Mouse (Mus musculus) kidney, postnatal 0 days (tissue): Measurements from ENCODE around the gene Ap2a2. TPM values are rescaled to one million over a fixed set of nuclear protein-coding genes. Genes with fewer than 3 reads are reported as not detected.

ENCODE experiments used
- ATAC-seq: fragments of 200-750 bp; cut with Nextera tagmentation; replicated peaks from 2 replicates; pipeline ENCODE4 v1.8.0; 2017; ENCODE audit warnings: low read depth, moderate number of reproducible peaks, moderate TSS enrichment, moderate library complexity; ENCODE audit not compliant: low FRiP score
- DNase-seq: peaks from one replicate; pipeline ENCODE4 v3.0.0-alpha.2; 2016; ENCODE audit warnings: low spot score
- H3K27ac ChIP-seq: fragments of 300-500 bp; sonication (generic); 2 replicates; pipeline ENCODE4 v1.5.1; 2014; ENCODE audit warnings: mild to moderate bottlenecking
- H3K27me3 ChIP-seq: fragments of 300-500 bp; sonication (generic); 2 replicates; pipeline ENCODE4 v1.6.1; 2014; ENCODE audit warnings: low read length, mixed read lengths; ENCODE audit not compliant: insufficient read depth
- H3K36me3 ChIP-seq: fragments of 300-500 bp; sonication (generic); 2 replicates; pipeline ENCODE4 v1.6.1; 2014; ENCODE audit warnings: low read length, mixed read lengths; ENCODE audit not compliant: insufficient read depth
- H3K4me1 ChIP-seq: fragments of 300-500 bp; sonication (generic); replicated peaks from 2 replicates; pipeline ENCODE4 v1.6.1; 2014; ENCODE audit warnings: antibody characterized with exemption, low read length, mixed read lengths; ENCODE audit not compliant: insufficient read depth
- H3K4me2 ChIP-seq: fragments of 300-500 bp; sonication (generic); 2 replicates; pipeline ENCODE4 v1.6.1; 2014; ENCODE audit warnings: mild to moderate bottlenecking, low read length, moderate library complexity, mixed read lengths
- H3K4me3 ChIP-seq: fragments of 300-500 bp; sonication (generic); replicated peaks from 2 replicates; pipeline ENCODE4 v1.5.1; 2014; ENCODE audit warnings: low read depth, low read length
- H3K9ac ChIP-seq: fragments of 300-500 bp; sonication (generic); 2 replicates; pipeline ENCODE4 v1.6.1; 2014; ENCODE audit warnings: low read depth, low read length
- H3K9me3 ChIP-seq: fragments of 300-500 bp; sonication (generic); replicated peaks from 2 replicates; pipeline ENCODE4 v1.6.1; 2016; ENCODE audit warnings: low read length, inconsistent platforms, mixed read lengths
- CTCF ChIP-seq: IDR thresholded peaks from 2 replicates; pipeline ENCODE4 v1.5.1; 2016; ENCODE audit warnings: antibody characterized with exemption, low read depth, mild to moderate bottlenecking, moderate library complexity
- WGBS: fragments of 180-500 bp; shearing (Covaris S2); extraction: QIAGEN DNeasy Blood & Tissue Kit; methylation state at CpG from one replicate; pipeline ENCODE4 v1.1.7; 2014; 5-methylcytosine and 5-hydroxymethylcytosine counted together
- polyA plus RNA-seq: library from polyadenylated mRNA; unstranded; fragments of >200 nt; fragmentation: Nextera tagmentation; extraction: Ambion mirVana; gene quantifications from 2 replicates; pipeline ENCODE4 v1.2.1, GENCODE M21; 2015

Ap2a2 gene
- polyA plus RNA-seq, 1 experiment from 2014 or later: 56.0 TPM

DNA sequence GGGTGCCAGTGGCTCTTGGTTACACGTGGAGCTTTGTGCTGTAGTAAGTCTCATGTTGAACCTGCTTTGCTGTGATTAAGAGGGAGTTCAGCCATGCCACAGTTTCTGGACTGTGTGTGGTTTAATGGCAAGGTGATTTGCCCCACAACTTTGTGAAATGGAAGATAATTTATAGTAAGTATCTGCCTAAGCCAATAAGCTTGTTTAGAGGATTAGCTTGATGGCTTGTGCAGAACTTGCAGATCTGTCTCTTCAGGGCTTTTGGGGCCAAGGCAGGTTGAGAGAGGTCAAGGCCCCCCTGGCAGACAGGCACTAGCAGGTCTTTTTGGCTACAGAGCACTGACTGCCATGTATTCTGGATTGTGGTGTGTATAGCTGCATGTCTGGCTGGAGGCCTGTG is 35.0 kb downstream of the Ap2a2 start:
- no peaks in the 10 kb centered on the region for H3K9me3 ChIP-seq
- no peak overlapping the region for H3K4me2 ChIP-seq
- no peak overlapping the region for H3K27ac ChIP-seq
- no peak overlapping the region for H3K4me3 ChIP-seq
- 83% methylated on average over 1 of the region's 1 CpGs for WGBS
- no peaks in the 10 kb centered on the region for H3K27me3 ChIP-seq
- ATAC-seq: no peak
- H3K36me3 ChIP-seq: peaks cover 34% of the 10 kb centered on the region
- no peak for TF ChIP-seq CTCF
- H3K9ac ChIP-seq: no peak overlapping the region
- no peak for DNase-seq
- H3K4me1 ChIP-seq: no peaks in the 10 kb centered on the region; the same call in 1 of the 2 replicates

DNA sequence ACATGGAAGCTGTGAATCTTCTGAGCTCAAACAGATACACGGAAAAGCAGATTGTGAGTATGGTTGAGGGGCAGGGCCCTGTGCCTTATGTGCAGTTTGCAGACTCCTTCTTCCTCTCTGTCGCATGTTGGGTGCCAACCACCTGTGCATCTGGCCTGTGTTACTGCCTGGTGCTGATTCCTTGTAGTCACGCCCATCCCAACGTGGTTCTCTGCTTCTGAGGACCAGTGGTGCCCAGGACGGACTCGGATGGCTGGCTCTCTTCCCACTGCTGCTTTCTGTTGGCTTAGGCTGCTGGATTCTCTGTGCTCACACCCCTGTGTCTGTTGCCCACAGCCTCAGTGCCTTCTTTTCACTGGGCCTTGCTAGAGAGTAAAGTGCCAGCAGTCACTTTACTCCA is 35.6 kb downstream of the Ap2a2 start:
- Histone ChIP-seq H3K36me3 (peaks cover 40% of the 10 kb centered on the region), H3K4me2 (no peak overlapping the region), H3K4me3 (no peak overlapping the region), H3K27me3 (no peaks in the 10 kb centered on the region), H3K27ac (no peak overlapping the region), H3K4me1 (no peaks in the 10 kb centered on the region), H3K9me3 (no peaks in the 10 kb centered on the region), H3K9ac (no peak overlapping the region)
- TF ChIP-seq CTCF: no peak
- 79% methylated on average over 6 of the region's 6 CpGs for WGBS
- DNase-seq: no peak
- ATAC-seq: no peak

DNA sequence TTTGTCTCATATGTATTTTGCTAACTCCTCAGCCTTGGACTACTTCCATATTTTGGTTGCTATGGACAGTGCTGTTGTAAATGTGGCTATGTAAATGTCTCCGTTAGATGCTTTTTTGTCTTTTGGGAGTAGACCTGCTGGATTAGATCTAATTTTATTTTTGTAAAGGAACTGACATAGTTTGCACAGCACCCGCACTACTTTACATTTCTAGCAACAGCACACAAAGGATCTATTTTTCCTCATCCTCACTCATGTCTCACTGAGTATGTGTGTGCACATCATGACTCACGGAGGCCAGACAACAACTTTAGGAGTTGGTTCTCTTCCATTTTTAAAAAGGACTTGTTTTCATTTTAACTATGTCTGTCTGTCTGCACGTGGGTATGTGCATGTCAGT is 45.7 kb downstream of the Ap2a2 start:
- H3K9ac ChIP-seq: no peak overlapping the region
- no peaks in the 10 kb centered on the region for H3K27me3 ChIP-seq
- peaks cover 35% of the 10 kb centered on the region for H3K36me3 ChIP-seq
- no peak overlapping the region for H3K4me3 ChIP-seq
- DNase-seq (no peak), ATAC-seq (no peak)
- H3K4me1 ChIP-seq: peaks cover 9% of the 10 kb centered on the region
- no peak for TF ChIP-seq CTCF
- H3K4me2 ChIP-seq: no peak overlapping the region
- 88% methylated on average over 4 of the region's 4 CpGs for WGBS
- H3K9me3 ChIP-seq: no peaks in the 10 kb centered on the region
- H3K27ac ChIP-seq: no peak overlapping the region

DNA sequence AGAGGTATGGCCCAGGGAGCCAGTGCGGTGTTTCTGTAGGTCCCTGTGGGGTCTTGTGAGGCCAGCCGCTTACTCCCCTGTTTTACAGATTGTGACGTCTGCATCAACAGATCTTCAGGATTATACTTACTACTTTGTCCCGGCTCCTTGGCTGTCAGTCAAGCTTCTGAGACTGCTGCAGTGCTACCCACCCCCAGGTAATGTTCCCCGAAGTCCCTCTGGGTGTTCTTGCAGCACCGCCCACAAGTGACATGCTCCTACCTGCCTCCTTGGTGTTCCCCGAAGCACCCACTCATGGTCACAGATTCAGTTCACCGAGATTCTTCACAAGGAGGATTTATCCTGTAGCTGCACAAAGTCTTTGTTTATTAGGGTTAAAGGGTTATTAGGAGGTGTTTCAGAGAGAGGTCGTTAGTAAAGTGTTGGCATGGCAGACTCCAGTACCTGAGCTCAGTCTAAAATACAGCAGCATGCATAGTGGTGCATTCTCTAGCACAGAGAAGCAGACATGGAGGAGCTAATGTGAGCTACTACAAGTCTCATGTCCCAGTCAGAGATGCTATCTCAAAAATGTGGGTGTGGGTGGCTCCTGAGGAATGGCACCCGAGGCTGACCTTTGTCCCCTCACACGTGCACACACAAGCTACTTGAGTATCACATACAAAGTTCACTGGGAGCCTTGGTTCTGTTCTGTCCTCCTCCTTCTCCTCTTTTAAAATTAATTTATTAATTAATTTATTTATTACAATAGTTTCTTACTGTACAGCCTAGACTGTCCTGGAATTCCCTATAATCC is 47.9 kb downstream of the Ap2a2 start:
- DNase-seq (no peak), ATAC-seq (no peak)
- Histone ChIP-seq H3K9ac (no peak overlapping the region), H3K4me3 (no peak overlapping the region), H3K4me2 (no peak overlapping the region), H3K4me1 (peaks cover 19% of the 10 kb centered on the region), H3K27ac (no peak overlapping the region), H3K9me3 (no peaks in the 10 kb centered on the region), H3K27me3 (no peaks in the 10 kb centered on the region), H3K36me3 (peaks cover 44% of the 10 kb centered on the region)
- TF ChIP-seq CTCF: no peak
- WGBS: 79% methylated on average over 11 of the region's 11 CpGs

DNA sequence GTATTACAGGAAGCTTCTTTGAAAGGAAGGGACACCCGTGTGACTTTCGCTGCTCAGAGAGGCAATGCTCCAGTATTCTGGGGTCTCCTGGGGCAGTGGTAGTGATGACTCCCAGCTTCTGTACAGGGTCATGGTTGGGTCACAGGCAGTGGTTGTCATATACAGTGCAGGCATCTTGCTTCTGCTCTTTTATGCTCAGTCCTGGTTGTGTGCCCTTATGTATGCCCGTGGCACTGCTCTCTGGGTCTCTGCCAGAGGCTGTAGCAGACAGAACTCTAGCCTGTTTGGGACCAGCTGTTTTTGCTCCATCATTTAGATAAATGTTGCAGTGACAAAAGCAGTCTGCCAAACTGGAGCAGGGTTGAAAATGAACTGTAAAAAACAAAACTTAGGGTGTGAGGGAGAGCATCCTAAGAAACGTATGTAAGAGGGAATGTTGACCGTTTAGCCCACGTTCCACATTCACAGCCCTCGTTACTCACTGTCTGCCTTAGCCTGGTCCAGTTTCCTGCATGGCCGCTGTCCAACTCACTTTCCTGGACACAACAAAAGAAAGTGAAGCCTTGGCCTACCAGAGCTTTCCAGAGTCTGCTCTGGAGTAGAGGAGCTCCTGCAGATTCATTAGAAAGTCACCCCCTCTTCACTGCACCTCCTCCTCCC is 49.9 kb downstream of the Ap2a2 start:
- 55% methylated on average over 8 of the region's 8 CpGs for WGBS
- H3K9me3 ChIP-seq: no peaks in the 10 kb centered on the region
- ATAC-seq: no peak

DNA sequence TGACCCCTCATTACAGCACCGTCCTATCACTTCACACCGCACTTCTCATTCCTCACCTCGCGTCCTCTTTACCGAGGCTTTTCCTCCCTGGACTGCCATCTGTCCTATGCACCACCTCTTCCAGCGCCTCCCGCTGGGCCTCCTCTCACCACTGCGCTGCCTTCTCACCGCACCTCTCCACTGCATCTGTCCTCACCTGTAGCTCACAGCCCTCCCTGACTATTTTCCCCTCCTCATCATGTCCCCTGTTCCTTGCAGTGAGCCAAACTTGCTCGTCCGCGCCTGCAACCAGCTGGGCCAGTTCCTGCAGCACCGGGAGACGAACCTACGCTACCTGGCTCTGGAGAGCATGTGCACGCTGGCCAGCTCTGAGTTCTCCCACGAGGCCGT is 50.4 kb downstream of the Ap2a2 start:
- H3K27ac ChIP-seq: peak overlapping the region; percentile 78
- no peak for TF ChIP-seq CTCF
- no peaks in the 10 kb centered on the region for H3K27me3 ChIP-seq
- H3K9ac ChIP-seq: no peak overlapping the region
- DNase-seq (no peak), ATAC-seq (no peak)
- H3K4me1 ChIP-seq: peaks cover 19% of the 10 kb centered on the region
- WGBS: 69% methylated on average over 18 of the region's 18 CpGs
- no peak overlapping the region for H3K4me3 ChIP-seq
- H3K9me3 ChIP-seq: no peaks in the 10 kb centered on the region
- peaks cover 52% of the 10 kb centered on the region; the same call in 1 of the 2 replicates for H3K36me3 ChIP-seq
- H3K4me2 ChIP-seq: no peak overlapping the region

More for the DNA sequence above, 49.9 kb downstream of the Ap2a2 start:
- no peak overlapping the region for H3K4me2 ChIP-seq
- peaks cover 52% of the 10 kb centered on the region; the same call in 1 of the 2 replicates for H3K36me3 ChIP-seq
- peak overlapping the region; percentile 78 for H3K27ac ChIP-seq
- H3K27me3 ChIP-seq: no peaks in the 10 kb centered on the region
- H3K4me3 ChIP-seq: no peak overlapping the region
- TF ChIP-seq CTCF: no peak
- no peak overlapping the region for H3K9ac ChIP-seq
- peak; percentile 80 for DNase-seq
- peaks cover 19% of the 10 kb centered on the region for H3K4me1 ChIP-seq
